Mouse (Mus musculus) left cerebral cortex, adult 8-10 months (tissue): ENCODE measurements around the gene Triap1. TPM values are rescaled to one million over a fixed set of nuclear protein-coding genes. Genes with fewer than 3 reads are reported as not detected.
"Not testable (repeated sequence)": the region's sequence is repeated elsewhere in the genome, so short reads cannot be mapped to it uniquely, and the experiment has no call there.

Source experiments
- DNase-seq, 2 experiments: peaks; one replicate each; pipeline ENCODE4 v3.0.0; 2022; ENCODE audit warnings: low spot score in 2 of 2
- total RNA-seq, 4 experiments: library from RNA; stranded (reverse); gene quantifications; 2 replicates each; pipeline ENCODE4 v1.2.4; 2022

Gene Triap1
- total RNA-seq = 10 to 100 TPM; 20.7 to 24.6 (median 22.5) TPM

DNA sequence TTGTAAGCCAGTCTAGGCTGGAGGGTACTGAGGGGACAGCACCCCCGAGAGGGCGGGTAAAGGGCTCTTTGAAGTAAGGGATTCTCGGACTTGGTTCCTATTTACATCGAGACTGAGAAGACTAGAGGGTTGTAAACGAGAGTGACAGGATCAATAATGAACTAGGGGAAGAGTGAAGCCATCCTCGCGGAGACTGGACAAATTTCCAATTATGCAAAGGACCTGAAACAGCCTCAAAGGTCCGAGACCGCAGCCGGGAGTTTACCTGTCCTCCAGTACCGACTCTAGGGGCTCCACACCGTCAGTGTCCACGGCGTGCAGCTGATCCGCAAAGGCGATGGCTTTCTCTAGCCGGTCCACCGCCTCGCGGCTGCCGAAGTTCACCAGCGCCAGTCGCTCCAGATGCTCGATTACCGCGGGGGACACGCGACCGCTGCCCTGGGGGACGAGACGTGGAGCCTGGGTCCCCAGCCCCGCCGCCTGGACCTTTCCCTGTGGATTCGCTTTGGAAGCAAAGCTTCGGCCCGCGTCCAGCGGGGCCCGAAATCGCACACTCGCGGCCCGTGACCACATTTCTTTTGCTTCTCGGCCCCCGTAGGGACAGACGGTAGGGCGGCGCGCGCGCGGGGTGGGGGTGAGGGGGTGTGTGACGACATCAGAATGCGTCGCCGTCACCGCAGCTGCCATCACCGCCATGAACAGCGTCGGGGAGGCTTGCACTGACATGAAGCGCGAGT is at the start of gene Triap1, which contains the start of gene Gatc:
TSS of gene Triap1 (plus strand) at position 649 of the 737 bp plus-strand sequence.
TSS of gene Gatc (minus strand) at position 602 of the 737 bp plus-strand sequence.
- peak; percentile 77 to 83 for DNase-seq

GRCm38 (mm10) chr5:115294173-115294572 is 46.9 kb upstream of the Triap1 start:
- DNase-seq = no peak

GRCm38 (mm10) chr5:115296347-115296746 is 44.7 kb upstream of the Triap1 start:
- DNase-seq = no peak

GRCm38 (mm10) chr5:115300035-115300744 is 40.8 kb upstream of the Triap1 start:
- peak; percentile 55 to 57 for DNase-seq

- peak; percentile 97 to 100 for DNase-seq
Observed at GRCm38 (mm10) chr5:115300792-115301614, 40.0 kb upstream of the Triap1 start, which contains the start of gene Dynll1. Gene Dynll1 (minus strand): TSS chr5:115300999.

- no peak for DNase-seq
Observed at GRCm38 (mm10) chr5:115301615-115302014, 39.4 kb upstream of the Triap1 start.

GRCm38 (mm10) chr5:115302190-115302589 is 38.8 kb upstream of the Triap1 start:
- not testable (repeated sequence) for DNase-seq

- DNase-seq = no peak
Observed at GRCm38 (mm10) chr5:115312354-115312753, 28.7 kb upstream of the Triap1 start.

DNA sequence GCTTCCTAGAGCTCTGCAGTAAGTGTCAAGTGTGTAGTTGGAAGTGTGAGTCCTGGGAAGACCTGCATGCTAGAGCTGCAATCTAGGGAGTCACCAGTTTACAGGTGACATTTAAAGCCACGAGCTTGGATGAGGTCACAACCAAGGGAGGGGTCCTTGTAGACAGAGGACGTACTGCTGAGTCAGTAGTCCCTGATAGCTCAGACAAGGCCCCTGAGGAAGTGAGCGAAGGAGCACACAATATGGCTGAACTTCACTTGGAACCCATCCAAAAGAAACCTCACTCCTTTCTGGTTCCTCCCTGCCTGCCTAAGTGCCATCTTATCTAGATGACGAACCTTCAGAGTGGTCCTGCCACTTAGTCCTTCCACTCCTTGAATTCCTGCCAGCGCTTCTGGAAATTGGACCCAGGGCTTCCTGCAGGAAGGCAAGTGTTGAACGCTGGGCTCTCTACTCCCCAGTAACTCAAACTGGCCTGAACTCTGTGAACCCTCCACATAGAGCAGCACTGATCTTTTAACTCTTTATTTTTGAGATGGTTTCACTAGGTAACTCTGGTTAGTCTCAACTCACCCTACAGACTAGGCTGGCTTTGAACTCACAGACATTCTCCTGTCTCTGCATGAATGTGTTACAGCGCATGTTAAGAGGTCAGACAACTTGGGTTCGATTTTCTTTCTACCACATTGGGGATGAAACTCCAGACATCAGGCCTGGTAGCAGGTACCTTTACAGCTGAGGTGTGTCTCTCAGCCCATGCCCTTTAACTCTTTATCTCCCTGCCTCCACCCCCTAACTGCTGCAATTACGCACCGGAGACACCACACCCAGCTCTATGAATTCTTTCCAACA is 28.0 kb upstream of the Triap1 start:
- no peak for DNase-seq

DNA sequence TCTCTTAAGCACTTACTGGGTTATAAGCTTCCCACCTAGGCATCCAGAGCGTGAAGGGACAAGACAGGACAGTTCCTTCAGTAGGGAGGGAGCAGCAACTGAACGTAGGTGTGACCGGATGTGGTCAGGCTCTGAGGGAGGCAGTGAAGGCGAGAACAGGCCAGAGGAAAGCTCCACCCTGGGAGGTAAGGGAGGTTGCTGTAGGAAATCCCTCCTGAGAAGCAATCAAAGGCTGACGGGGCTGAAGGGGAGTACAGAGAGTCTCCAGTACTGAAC is 27.4 kb upstream of the Triap1 start:
- DNase-seq = no peak

GRCm38 (mm10) chr5:115316968-115317644 is 23.9 kb upstream of the Triap1 start:
- DNase-seq = no peak

- DNase-seq = no peak
Observed at GRCm38 (mm10) chr5:115317645-115318328, 23.2 kb upstream of the Triap1 start.

- DNase-seq = peak; percentile 71 to 88
Observed at GRCm38 (mm10) chr5:115319004-115319940, 21.8 kb upstream of the Triap1 start.

GRCm38 (mm10) chr5:115326256-115326831 is 14.7 kb upstream of the Triap1 start:
- DNase-seq = no peak

DNA sequence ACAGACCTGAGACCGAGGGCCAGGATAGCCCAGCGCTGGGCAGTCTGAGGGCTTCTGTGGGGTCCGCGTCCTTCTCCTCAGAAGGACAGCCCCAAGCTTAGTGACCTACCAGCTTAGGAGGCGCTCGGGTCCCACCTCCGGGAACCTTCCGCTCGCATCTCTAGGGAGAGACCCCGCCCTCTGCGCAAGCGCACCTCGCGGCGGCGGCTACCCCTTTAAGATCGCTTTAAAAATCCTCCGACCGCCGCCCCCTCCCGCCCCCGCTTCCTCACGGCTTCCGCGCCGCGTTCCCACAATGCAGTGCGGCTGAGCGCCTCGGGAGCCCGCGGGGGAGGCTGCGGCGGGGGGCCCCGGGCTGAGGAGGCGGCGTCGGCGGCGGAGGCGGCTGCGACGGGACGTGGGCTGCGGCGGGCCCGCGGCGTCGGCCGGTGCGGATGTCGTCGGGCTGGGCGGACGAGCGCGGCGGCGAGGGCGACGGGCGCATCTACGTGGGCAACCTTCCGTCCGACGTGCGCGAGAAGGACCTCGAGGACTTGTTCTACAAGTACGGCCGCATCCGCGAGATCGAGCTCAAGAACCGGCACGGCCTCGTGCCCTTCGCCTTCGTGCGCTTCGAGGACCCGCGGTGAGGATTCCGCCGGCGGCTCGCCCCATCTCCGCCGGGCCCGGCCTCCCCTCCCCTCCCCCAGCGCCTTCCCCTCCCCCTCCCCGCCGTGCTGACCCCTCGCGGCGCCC is 14.0 kb upstream of the Triap1 start, which contains the start of gene Srsf9:
TSS of gene Srsf9 (plus strand) at position 303 of the 735 bp plus-strand sequence.
- DNase-seq = peak; percentile 89 to 92

GRCm38 (mm10) chr5:115327610-115328548 is 13.1 kb upstream of the Triap1 start:
- peak in 1 of 2 experiments; percentile 36 for DNase-seq
